Mouse (Mus musculus) gonadal fat pad, adult 2 months (tissue): ENCODE measurements around the gene Agpat4. TPM values are rescaled to one million over a fixed set of nuclear protein-coding genes. Genes with fewer than 3 reads are reported as not detected.

Experiments
- DNase-seq: peaks from one replicate; pipeline ENCODE4 v3.0.0-alpha.2; 2012; ENCODE audit warnings: low read depth
- polyA plus RNA-seq: library from polyadenylated mRNA; depleted of rRNA; stranded (reverse); fragments of >200 nt; gene quantifications from 2 replicates; pipeline ENCODE4 v1.2.3, GENCODE M21; 2012

Agpat4 gene
- polyA plus RNA-seq, 1 experiment, result 9.4 TPM

DNA sequence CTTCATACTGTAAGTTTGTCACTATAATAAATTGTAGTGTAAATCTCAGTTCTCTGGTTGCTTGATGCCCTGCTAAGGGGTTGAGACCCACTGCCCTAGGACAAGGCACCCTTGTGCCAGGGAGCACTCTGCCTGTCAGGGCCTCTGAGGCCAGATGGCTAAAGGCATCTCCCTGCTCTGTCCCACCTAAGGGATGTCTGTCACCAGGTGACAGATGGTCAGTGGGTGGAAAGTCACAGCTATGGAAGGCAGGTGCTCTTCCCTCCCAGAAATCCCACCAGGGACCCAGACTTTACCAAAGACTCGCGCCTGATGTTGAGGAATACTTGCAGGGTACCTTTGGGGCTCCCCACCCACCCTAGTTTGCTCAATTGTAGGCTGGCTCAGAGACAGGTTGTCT is 42.0 kb downstream of the Agpat4 start:
- no peak for DNase-seq

DNA sequence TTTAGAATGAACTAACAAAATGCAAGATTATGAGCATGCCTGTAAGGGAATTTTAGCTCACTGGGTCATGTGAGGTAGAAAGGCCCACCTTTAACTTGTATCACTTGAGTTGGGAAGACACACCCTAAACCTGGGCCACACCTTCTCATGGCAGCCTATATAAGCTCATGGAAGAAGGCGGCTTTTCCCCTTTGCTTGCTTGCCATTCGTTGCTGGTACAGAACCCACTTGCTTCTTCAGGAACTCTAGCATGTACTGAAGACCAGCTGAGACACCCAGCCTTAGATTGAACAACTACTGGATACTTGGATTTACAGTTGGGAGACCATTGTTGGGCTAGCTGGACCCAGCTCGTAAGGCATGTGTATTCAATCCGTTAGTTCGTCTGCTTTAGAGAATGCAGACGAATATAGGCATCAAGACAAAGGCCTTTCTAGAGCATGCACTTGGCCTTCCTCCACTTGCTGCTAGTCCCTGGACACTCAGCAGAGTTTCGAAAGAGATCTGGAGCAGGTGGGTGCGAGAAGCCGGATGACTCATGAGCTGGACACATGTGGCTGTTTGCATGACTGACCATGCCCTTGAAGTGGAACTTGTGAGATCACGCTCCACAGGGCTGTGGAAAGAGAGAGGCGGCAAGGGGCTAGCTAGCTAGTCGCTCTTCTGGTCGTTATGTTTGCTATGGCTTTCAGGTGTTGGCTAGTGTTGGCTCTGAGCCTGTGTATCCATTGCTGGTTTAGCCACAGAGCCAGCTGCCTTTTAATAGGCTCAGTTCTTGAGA is 42.7 kb downstream of the Agpat4 start:
- no peak for DNase-seq

DNA sequence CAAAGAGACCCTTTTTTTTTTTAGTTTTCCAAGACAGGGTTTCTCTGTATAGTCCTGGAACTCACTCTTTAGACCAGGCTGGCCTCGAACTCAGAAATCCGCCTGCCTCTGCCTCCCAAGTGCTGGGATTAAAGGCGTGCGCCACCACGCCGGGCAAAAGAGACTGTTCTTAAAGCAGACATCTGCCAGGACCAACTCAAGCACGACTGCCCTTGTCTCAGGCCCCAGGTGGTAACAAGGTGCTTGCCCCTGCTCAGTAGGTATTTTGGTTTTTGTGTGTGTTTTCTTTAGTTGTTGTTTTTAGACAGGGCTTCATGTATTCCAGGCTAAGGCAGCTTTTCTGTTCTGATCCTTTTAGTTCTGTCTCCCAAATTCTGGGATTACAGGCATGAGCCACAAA is 43.4 kb downstream of the Agpat4 start:
- DNase-seq, result no peak

DNA sequence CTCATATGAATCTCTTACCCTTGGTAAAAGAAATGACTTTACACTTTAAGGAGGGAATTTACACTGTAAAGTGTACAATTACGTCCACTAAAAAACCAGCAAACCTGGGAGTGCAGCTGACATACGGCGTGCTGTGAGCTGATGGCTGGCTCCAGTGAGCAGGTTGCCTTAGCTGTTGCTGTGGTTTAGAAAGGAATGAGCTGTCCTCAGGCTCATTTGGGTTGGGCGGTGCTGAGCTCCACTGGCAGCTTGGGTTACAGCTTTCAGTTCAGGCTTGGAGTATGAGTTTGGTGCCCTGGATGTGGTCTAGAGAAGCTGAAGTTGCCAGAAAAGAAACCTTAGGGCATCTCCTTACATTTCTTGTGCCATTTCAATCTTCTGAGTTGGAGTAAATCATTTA is 44.3 kb downstream of the Agpat4 start:
- DNase-seq, result no peak

DNA sequence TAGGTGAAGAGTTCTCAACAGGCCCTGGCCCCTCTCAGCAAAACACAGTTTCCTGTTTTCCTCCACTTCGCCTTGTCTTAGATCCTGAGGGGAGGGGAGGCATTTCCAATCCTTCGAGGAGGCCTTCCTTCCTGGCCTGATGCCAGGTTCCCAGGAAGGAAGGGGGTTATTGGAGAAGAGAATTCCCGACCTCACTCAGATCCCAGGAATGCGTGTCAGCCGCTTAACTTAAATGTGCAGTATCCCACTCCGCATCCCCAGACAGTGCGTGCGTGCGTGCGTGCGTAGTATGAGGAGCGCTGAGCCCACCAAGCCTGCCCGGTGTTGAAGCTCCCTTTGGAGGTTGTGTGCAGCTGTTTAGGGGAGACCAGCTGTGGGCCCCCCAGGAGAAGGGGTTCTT is 44.9 kb downstream of the Agpat4 start:
- no peak for DNase-seq

DNA sequence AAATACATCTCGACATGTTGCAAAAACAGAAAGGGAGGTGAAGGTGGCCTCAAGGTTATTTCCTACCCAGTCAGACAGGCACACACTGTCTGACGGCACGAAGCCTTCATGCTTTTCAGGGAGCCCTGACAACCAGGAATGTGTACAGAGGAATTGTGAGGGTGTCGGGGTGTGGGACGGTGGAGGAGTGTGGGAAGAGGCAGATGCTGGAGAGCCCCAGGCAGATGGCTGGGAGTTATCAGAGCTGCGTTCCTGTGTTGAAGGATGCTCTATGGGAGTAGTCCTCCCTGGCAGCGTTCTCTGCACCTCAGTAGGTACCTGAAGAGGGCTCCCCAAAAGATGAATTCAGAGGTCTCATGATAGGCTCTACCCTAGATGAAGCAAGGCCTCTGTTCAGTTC is 45.4 kb downstream of the Agpat4 start:
- no peak for DNase-seq

DNA sequence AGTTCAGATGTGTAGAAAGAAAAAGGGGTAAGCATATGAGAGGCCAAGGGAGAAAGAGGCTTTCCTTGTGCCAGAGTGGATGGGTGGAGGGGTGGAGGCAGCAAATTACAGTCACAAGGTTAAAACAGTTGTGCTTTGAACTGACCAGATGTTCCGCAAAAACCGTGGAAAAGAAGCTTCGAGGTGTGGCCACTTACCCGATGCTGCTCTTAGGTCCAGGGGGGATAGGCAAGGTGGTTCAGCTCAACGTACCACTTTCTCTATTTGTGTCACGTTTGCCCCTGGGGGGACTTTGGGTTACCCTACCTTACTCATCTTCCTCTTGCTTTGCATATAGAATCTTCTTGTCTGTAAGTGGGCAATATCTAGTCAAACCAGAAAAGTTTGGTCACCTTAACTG is 46.0 kb downstream of the Agpat4 start:
- no peak for DNase-seq

DNA sequence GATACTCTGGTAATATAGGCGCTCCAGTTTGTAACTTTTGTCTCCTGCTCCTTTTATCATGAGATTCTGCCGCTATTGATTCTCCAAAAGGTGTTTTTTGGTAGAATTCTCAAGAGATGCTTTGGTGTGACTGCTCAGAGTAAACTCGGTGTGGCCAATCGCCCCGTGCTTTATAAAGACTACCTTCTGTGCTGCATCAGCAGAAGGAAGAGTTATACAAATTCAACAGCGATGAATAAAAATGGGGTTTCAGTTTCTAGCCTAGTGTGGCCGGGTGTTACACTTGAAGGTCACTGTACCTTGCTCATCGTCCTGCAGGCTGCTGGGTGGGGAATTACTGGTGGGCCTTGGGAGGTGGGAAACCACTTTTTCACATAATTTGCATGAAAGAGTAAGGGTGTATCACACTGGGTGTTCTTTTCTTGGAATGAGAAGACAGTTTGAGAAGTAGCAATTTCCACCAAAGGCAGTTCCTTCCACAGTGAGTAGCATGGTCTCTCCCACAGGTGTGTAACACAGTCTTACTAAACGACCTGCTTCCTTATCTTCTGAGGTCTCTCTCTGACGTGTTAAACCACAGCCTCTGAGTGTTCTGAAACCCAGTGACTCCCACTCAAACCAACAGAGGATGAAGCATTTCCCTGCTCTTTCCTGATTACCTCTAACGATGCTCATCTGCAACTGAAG is 46.6 kb downstream of the Agpat4 start:
- no peak for DNase-seq

DNA sequence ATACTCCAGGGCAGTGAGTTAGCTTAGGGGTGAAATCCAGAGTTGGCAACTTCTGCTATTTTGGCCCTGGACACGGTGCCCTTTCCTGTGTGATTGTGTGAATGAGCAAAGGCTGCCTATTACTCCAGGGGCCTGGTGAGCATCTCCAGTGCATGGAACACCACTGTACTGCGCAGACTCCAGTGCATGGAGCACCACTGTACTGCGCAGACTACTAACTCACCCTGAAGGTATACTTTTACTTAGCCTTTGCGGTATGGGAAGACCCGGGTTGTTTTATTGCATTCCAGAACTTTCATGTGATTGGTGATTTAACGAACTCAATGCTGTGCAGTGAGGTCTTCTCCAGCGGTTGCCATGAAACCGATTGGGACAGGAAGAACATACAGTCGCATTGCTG is 47.2 kb downstream of the Agpat4 start:
- DNase-seq, result no peak

DNA sequence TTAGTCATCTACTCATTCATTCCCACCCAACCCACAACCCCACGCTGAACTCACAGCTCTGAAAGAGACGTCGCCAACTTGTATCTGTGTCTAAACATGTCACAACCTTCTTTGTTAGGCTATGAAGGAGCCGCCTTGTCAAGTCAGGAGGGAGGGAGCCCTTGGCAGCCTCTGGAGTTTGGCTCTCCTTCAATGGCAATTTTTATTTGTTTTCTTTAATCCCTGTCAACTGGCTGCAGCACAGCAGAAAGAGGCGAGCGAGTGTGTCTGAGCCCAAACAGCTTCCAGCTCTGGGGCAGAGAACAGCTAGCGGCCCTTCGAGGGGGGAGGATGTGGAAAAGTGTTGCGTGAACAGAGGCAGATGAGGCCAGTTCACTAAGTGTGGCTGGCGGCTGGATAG is 50.0 kb downstream of the Agpat4 start:
- peak; percentile 72 for DNase-seq

DNA sequence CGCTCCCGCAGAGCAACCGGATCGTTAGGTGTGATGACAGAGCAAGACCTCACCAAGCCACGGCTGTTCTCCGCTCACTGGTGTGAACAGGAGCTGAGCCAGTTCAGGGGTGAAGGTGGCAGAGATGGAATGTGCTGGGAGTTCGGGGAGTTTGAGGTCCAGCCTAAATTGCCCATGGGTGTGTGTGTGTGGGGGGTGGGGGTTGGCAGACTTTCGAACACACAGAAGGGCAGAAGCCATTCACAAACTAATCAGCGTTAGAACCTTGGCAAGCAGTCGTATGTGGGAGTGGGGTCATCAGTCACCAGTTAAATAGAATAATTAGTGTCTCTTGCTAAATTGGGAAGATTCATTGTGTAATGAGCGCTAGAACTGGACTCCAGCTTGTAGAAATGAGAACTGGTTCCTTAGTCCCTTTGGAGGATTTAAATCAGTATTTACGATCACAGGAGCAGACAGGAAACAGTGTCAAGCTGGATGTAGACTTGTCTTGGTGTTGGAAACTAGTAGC is 50.9 kb downstream of the Agpat4 start:
- DNase-seq, result peak; percentile 47

DNA sequence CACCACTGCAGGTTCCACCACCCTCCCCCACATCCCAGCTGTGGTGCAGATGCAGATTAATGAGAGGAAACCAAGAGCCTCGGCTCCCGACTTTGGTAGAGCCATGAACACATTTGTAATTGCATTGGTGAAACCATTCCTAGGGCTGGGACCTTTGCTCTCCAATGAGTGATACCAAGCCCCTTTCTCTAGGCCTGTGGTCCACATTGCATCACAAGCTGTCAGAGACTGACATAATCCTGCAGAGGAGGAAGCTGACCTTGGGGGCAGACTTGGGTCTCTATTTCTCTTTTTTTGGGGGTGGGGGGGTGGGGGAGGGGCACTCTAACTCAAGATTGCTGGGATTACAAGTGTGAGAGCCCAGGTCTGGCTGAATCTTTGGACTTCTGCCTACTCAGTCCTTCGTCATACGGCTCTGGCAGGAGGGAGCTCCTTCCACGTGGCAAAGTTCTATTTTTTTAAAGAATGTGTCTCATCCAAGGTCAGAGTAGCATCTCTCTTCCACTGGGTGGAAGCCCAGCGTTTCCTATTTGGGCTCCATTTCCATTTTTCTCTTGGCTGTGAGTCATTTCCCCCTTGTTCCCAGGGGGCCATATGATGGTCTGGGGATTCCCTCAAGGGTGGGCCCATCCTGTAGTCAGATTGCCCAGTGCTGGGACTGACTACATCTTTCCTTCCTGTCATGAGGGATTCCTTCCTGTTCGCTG is 52.4 kb downstream of the Agpat4 start:
- no peak for DNase-seq

DNA sequence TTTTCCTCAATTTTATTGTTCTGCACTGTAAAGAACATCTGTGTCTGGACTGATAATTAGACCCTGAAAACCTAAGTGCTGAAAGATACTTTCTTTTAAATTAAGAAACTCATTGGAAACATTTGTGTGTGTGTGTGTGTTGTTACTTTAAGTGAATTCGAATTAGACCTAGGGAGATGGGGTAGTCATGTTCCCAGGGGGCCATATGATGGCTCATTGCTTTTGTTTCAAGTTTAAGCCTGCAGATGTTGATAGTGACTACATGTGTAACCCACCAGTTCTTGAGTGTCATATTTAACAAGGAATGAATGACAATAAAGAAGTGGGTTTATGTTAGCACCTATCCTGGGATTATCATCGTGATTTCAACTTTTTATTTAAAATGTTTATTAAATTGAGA is 53.2 kb downstream of the Agpat4 start:
- DNase-seq, result no peak

DNA sequence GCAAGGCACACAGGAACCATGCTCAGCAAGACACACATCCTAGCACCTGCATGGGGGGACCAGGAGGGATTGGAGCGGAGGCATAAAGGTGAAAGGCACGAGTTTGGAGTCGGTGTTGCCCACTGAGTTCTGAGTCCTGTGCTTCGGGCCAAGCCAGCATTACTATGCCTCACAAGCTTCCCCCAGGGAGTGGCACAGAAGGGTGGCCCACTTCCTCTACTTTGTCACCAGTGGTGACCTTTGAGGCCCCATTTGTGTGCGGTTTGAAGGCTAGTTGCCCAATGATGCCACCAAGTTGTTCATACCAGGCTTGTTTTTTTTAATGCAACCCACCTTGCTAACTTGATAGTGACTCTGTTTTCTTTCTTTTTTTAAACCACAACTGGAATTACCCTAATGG is 55.7 kb downstream of the Agpat4 start:
- DNase-seq, result no peak

DNA sequence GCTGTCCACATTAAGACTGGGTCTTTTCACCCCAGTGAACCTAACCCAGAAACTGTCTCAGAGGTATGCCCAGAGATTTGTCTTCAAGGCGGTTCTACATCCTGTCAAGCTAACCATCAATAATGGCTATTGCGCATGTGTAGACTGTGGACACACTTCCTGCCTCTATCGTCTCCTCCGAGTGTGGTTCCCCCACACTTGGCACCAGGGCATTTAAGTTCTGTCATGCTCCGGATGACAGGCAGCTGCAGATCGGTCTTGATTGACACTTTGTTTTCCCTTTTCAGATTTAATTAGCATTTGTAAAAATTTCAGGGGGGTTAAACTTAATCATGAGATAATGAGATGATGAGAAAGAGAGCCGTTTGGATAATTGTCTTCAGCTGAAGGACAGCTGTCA is 56.4 kb downstream of the Agpat4 start:
- DNase-seq, result no peak

DNA sequence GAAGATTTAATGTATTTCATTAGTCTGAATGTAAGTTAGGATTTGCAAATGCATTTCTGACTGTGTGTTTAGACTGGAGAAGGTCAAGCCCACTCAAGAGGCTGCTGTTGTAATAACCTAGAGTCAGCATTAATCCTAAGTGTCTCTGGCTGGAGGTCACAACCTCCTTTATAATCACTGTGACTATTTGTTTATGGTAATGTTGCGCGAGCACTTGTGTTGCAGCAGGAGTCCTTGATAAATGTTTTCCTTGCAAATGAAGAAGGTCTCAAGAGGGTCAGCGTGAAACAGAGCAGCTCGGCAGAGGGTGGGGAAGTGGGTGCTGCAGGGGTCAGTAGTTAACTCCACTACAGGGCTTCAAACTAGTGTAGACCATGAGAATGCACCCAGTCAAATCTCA is 57.1 kb downstream of the Agpat4 start:
- DNase-seq, result no peak

DNA sequence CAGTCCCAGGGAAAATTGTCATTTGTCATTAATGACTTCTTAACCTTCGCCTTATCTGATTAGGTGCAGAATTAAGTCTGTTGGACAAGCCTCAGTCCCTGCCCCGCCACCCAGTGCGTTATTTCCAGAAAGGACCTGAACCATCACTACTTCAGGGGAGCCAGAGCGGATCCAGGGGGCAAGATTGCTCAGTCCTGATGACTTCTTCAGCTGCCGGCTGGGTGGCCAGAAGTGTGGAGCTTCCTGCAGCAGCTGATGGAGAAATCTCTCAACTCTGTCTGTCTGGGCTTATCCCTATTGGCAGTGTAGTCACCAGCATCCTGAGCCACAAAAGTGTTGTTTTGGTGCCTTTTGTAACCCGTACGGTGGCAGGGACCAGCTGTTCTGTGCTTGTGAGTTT is 60.8 kb downstream of the Agpat4 start:
- no peak for DNase-seq

DNA sequence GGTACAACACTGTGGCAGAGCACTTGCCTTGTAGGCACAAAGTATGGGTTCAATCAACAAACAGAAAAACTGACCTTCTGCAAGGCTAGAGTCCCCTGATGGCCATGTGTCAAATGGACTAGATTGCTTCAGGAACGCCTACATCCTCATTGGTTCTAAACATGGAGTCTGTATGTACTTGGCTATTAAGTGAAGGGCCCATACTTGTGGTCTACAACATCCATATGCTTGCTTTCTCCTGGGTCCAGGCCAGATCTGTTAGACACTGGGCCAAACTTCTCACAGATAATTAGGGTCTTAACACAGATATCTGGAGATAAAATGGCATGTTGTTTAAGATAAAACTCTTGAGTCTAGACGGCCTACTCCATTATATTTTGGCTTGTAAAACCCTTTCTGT is 61.3 kb downstream of the Agpat4 start:
- DNase-seq, result no peak

DNA sequence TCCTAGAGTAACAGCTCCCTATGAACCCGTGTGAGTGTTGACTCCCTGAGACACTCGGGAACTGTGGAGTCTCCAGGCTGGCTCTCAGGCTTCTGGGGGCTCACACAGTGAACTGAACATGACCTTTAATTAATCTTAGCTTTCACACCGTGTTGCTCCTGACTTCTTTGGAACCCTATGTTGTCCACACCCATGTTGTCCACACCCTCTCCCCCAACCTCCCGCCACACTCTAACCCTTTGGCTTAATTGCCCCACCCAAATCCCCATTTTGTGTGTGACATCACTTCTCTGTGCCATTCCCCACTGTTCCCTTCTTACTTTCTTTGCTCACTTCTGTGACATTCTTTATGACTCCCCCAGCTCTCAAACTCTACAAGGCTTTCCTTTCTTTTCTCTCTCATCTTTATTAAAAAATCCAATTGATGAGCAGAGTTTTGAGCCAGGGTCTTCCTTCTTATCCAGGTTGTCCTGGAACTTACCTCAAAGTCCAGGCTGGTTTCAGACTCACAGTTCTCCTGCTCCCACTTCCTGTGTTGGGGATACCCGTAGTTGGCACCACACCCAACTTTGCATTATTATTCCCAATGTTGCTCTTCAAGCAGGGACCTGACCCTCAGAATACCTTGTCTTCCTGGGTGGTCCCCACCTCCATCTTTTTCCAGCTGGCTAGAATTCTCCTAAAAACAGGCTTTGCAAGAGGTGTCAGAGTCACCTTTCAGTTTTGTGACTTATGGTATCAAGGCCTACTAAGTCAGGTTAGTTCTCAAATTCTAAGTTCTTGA is 64.4 kb downstream of the Agpat4 start:
- no peak for DNase-seq

DNA sequence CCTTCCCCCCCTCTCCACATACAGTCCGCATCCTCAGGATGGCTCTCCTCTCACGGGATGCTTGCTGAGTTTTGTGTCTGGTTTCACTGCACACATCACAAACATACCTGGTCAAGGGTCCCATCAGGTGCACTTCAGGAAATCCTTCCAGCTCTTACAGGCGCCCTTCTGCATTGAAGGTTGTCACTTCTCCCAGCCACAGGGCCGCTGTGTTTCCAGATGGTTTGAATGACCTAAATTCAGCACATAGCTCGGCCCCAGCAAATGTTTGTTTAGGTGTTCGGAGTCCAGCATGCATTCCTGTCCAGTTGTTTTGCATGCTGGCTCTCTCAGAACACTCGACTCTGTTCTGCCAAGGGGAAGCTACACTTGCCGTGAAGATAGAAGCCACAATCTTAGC is 65.8 kb downstream of the Agpat4 start:
- DNase-seq, result no peak

DNA sequence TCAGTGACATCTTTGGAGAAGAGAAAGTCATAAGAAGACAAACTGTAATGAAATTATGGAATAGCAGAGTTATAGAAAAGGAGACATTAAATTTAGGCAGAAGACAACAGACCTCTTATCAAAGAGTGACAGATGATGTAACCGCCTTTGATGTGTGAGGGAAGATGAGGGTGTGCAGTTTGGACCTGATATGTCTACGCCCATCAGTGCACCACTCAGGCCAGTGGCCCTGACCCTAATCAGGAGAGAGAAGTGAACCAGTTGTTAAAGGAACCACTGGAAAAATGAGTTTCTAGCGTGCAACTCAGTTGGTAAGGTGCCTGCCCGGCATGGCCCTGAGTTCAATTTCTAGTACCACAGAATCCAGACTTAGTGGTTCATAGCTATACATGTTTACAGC is 67.4 kb downstream of the Agpat4 start:
- DNase-seq, result no peak

DNA sequence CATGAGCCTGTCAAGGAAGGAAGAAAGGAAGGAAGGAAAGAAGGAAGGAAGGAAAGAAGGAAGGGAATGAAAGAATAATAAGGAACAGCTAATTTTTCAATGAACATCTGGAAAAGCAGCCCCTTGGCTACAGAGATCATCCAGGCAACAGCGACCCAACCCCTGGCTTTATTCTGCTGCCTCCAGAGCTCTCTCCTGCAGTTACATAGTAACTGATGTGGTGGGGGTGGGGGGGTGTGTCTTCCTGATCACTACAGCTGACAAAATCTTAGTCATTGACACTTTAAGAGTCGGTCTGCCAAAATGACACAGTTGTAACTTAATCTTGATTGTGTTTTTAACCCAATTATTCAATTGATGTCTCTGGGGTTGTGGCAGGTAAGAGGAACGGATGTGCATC is 67.8 kb downstream of the Agpat4 start:
- no peak for DNase-seq
